ENCODE assay signal across 16 mouse cellular contexts in genomic region chr10:4776007-4776713, GRCm38 (mm10).
A peak's percentile ranks its signal among the peaks of the same experiment; 100 is the strongest.
DNase-seq lines count a peak whose midpoint lies in the region; ATAC-seq and TF ChIP-seq lines count a peak whose summit lies in the region.
"Had no signal": no experiment of that assay in that cellular context is flagged by ENCODE, and none has a peak within 500 bp of the region (broad histone marks: within the 10 kb centered on the region; RNA-seq: fewer than 3 reads in every experiment).

No protein-coding gene starts in this region.

- H3K27me3 ChIP-seq in heart, postnatal 0 days (ENCODE audit: control insufficient read depth, insufficient read depth, low read length) = no peaks in the 10 kb centered on the region
- no peaks in the 10 kb centered on the region for H3K27me3 ChIP-seq in heart, embryonic 11.5 days (ENCODE audit: control insufficient read depth, insufficient read depth, low read length)
- no peaks in the 10 kb centered on the region for H3K27me3 ChIP-seq in forebrain, postnatal 0 days (ENCODE audit: insufficient read depth, low read length)
- H3K27me3 ChIP-seq: intestine, embryonic 15.5 days; megakaryocyte, embryonic 14.5 days had no signal

- no peak overlapping the region for H3K4me2 ChIP-seq in heart, postnatal 0 days (ENCODE audit: low read depth, low read length)
- no peak overlapping the region for H3K4me2 ChIP-seq in heart, embryonic 11.5 days
- no peak overlapping the region for H3K4me2 ChIP-seq in forebrain, postnatal 0 days (ENCODE audit: low read depth)
- H3K4me2 ChIP-seq: intestine, embryonic 15.5 days had no signal

- ATAC-seq in heart, postnatal 0 days (ENCODE audit: insufficient read depth, low read depth) = no peak
- ATAC-seq in heart, embryonic 11.5 days (replicated peaks; ENCODE audit: insufficient number of reproducible peaks, low FRiP score, low TSS enrichment) = no peak
- no peak for ATAC-seq in forebrain, postnatal 0 days
- ATAC-seq: forebrain, embryonic 16.5 days; intestine, embryonic 15.5 days had no signal

- 60% methylated on average over 6 of the region's 6 CpGs for WGBS in heart, postnatal 0 days
- WGBS in heart, embryonic 11.5 days (ENCODE audit: insufficient replicate concordance) = 70% methylated on average over 6 of the region's 6 CpGs
- WGBS in forebrain, postnatal 0 days = 75% methylated on average over 6 of the region's 6 CpGs

- no peaks in the 10 kb centered on the region for H3K4me1 ChIP-seq in heart, postnatal 0 days (ENCODE audit: control insufficient read depth, insufficient read depth)
- no peaks in the 10 kb centered on the region for H3K4me1 ChIP-seq in heart, embryonic 11.5 days (ENCODE audit: control insufficient read depth, insufficient read depth, low read length)
- H3K4me1 ChIP-seq in forebrain, postnatal 0 days (ENCODE audit: insufficient read depth) = no peaks in the 10 kb centered on the region
- H3K4me1 ChIP-seq: hindbrain, embryonic 10.5 days; intestine, embryonic 15.5 days had no signal

- no peaks in the 10 kb centered on the region for H3K36me3 ChIP-seq in heart, postnatal 0 days (replicated peaks; ENCODE audit: control insufficient read depth, insufficient read depth, low read length)
- H3K36me3 ChIP-seq in heart, embryonic 11.5 days (ENCODE audit: control insufficient read depth, insufficient read depth, low read length) = no peaks in the 10 kb centered on the region
- no peaks in the 10 kb centered on the region for H3K36me3 ChIP-seq in forebrain, postnatal 0 days (ENCODE audit: insufficient read depth)
- H3K36me3 ChIP-seq: hindbrain, embryonic 10.5 days; intestine, embryonic 15.5 days had no signal

- no peak for TF ChIP-seq CTCF in heart, postnatal 0 days (IDR thresholded peaks at IDR 0.05; ENCODE audit: low read depth)
- no peak for TF ChIP-seq CTCF in forebrain, postnatal 0 days (IDR thresholded peaks at IDR 0.05; ENCODE audit: low read depth)

- no peak overlapping the region for H3K9ac ChIP-seq in heart, postnatal 0 days (replicated peaks; ENCODE audit: low read depth, low read length)
- no peak overlapping the region for H3K9ac ChIP-seq in heart, embryonic 11.5 days (ENCODE audit: low read depth, low read length)
- H3K9ac ChIP-seq in forebrain, postnatal 0 days = no peak overlapping the region
- H3K9ac ChIP-seq: intestine, embryonic 15.5 days; liver, embryonic 14.5 days had no signal

- H3K4me3 ChIP-seq in heart, postnatal 0 days (ENCODE audit: low read depth, low read length) = no peak overlapping the region
- no peak overlapping the region for H3K4me3 ChIP-seq in heart, embryonic 11.5 days (ENCODE audit: low read depth, low read length)
- no peak overlapping the region for H3K4me3 ChIP-seq in forebrain, postnatal 0 days (ENCODE audit: low read depth, low read length)
- H3K4me3 ChIP-seq: hindbrain, embryonic 10.5 days; intestine, embryonic 15.5 days; megakaryocyte, embryonic 14.5 days had no signal

- H3K9me3 ChIP-seq in heart, postnatal 0 days (replicated peaks; ENCODE audit: control insufficient read depth, low read length) = no peaks in the 10 kb centered on the region
- no peaks in the 10 kb centered on the region for H3K9me3 ChIP-seq in heart, embryonic 11.5 days (replicated peaks; ENCODE audit: control insufficient read depth, low read length)
- no peaks in the 10 kb centered on the region for H3K9me3 ChIP-seq in forebrain, postnatal 0 days (ENCODE audit: low read length)
- H3K9me3 ChIP-seq: intestine, embryonic 15.5 days; megakaryocyte, embryonic 14.5 days had no signal

- TF ChIP-seq EP300 in heart, postnatal 0 days (IDR thresholded peaks at IDR 0.05; ENCODE audit: low read depth) = no peak

- peak; percentile 47 for DNase-seq in adrenal gland, adult 2 months
- DNase-seq in adrenal gland, postnatal 25 days = no peak
- DNase-seq in heart, postnatal 0 days (ENCODE audit: low spot score) = peak; percentile 13
- peak; percentile 11 for DNase-seq in 3134 (ENCODE audit: extremely low read depth, insufficient read length, low spot score)
- peak; percentile 10 for DNase-seq in heart, postnatal 4 days
- DNase-seq in left cerebral cortex, adult 18-20 months (ENCODE audit: low spot score in 2 of 2) = no peak
- no peak for DNase-seq in forebrain, postnatal 0 days
- DNase-seq: cerebellum, adult 11 months; right cerebral cortex, adult 18-20 months; thymus, postnatal 36 days had no signal

- H3K27ac ChIP-seq in heart, postnatal 0 days (ENCODE audit: low read depth) = no peak overlapping the region
- no peak overlapping the region for H3K27ac ChIP-seq in heart, embryonic 11.5 days (ENCODE audit: low read depth, low read length)
- H3K27ac ChIP-seq in forebrain, postnatal 0 days (ENCODE audit: low read depth, low read length) = no peak overlapping the region
- H3K27ac ChIP-seq: hindbrain, embryonic 10.5 days; intestine, embryonic 15.5 days; liver, embryonic 14.5 days had no signal

Comparison
In these comparisons a context has a peak if more than half of its experiments do, and no peak if none do; other contexts are left out.
1. DNase-seq: peak in adrenal gland, adult 2 months (single experiment), heart, postnatal 0 days (single experiment), 3134 (single experiment) and heart, postnatal 4 days (single experiment); none in adrenal gland, postnatal 25 days (single experiment), left cerebral cortex, adult 18-20 months (0 of 2) and forebrain, postnatal 0 days (single experiment).